Mouse (Mus musculus) erythroid progenitor cell, adult 5-6 weeks (primary cell): Measurements from ENCODE around the gene Tpk1. TPM values are rescaled to one million over a fixed set of nuclear protein-coding genes. Genes with fewer than 3 reads are reported as not detected.

Experiments used
- ATAC-seq: replicated peaks from 2 replicates; pipeline ENCODE4 v1.8.0; 2016; ENCODE audit warnings: moderate number of reproducible peaks, mild to moderate bottlenecking, moderate TSS enrichment, inconsistent platforms; ENCODE audit not compliant: poor library complexity, low FRiP score, severe bottlenecking
- total RNA-seq, 2 experiments: library from RNA; stranded (forward) in 1 of 2; stranded (reverse) in 1 of 2; fragments of 150-400 nt in 1 of 2; fragments of 186-747, 209-891 nt in 1 of 2; gene quantifications; 2 replicates each; pipeline versions ENCODE4 v1.2.3 to v1.2.4; 2015 to 2017; ENCODE audit warnings: low replicate concordance in 2 of 2

Gene Tpk1
- total RNA-seq (2015; ENCODE audit: low replicate concordance) (14.8 and 15.9 TPM in 2 replicates), total RNA-seq (2017; ENCODE audit: low replicate concordance) (5.0 and 6.2 TPM in 2 replicates)

- ATAC-seq: peak; percentile 89
These were observed at the start of gene Tpk1 for GRCm38 (mm10) chr6:43665677-43666546. Gene Tpk1 (minus strand): TSS chr6:43666278.

GRCm38 (mm10) chr6:43702810-43703614 is 36.9 kb upstream of the Tpk1 start:
- no peak for ATAC-seq

- no peak for ATAC-seq
These were observed 25.8 kb upstream of the Tpk1 start for GRCm38 (mm10) chr6:43691863-43692262.

- ATAC-seq: no peak
These were observed 19.9 kb upstream of the Tpk1 start for GRCm38 (mm10) chr6:43685985-43686384.

- ATAC-seq: no peak
These were observed 16.5 kb upstream of the Tpk1 start for GRCm38 (mm10) chr6:43682535-43682934.

GRCm38 (mm10) chr6:43678689-43679212 is 12.7 kb upstream of the Tpk1 start:
- ATAC-seq: no peak

- ATAC-seq: no peak
These were observed 11.5 kb upstream of the Tpk1 start for GRCm38 (mm10) chr6:43677566-43677965.

- no peak for ATAC-seq
These were observed 10.1 kb upstream of the Tpk1 start for GRCm38 (mm10) chr6:43676139-43676538.

- no peak for ATAC-seq
These were observed 9.1 kb upstream of the Tpk1 start for GRCm38 (mm10) chr6:43674986-43675760.

GRCm38 (mm10) chr6:43670939-43671338 is 4.9 kb upstream of the Tpk1 start:
- no peak for ATAC-seq

GRCm38 (mm10) chr6:43667681-43668080 is 1.6 kb upstream of the Tpk1 start:
- ATAC-seq: no peak

- no peak for ATAC-seq
These were observed 728 bp upstream of the Tpk1 start for GRCm38 (mm10) chr6:43666611-43667400.

- no peak for ATAC-seq
These were observed 4.3 kb downstream of the Tpk1 start for GRCm38 (mm10) chr6:43661822-43662221.

- peak; percentile 82 for ATAC-seq
These were observed 7.8 kb downstream of the Tpk1 start for GRCm38 (mm10) chr6:43658290-43658689.

GRCm38 (mm10) chr6:43657845-43658244 is 8.2 kb downstream of the Tpk1 start:
- no peak for ATAC-seq

- no peak for ATAC-seq
These were observed 11.1 kb downstream of the Tpk1 start for GRCm38 (mm10) chr6:43654876-43655456.

- ATAC-seq: no peak
These were observed 16.6 kb downstream of the Tpk1 start for GRCm38 (mm10) chr6:43649516-43649915.

GRCm38 (mm10) chr6:43645674-43646073 is 20.4 kb downstream of the Tpk1 start:
- no peak for ATAC-seq

- ATAC-seq: no peak
These were observed 21.0 kb downstream of the Tpk1 start for GRCm38 (mm10) chr6:43645105-43645504.
